Mouse (Mus musculus) limb, embryonic 15.5 days (tissue): ENCODE measurements around the gene Hspa1a. TPM values are rescaled to one million over a fixed set of nuclear protein-coding genes. Genes with fewer than 3 reads are reported as not detected.
A peak's percentile ranks its signal among the peaks of the same experiment; 100 is the strongest.
"Not testable (repeated sequence)": the region's sequence is repeated elsewhere in the genome, so short reads cannot be mapped to it uniquely, and the experiment has no call there.

Experiments used
- ATAC-seq: fragments of 200-750 bp; cut with Nextera tagmentation; 2 replicates; pipeline ENCODE4 v1.8.0; 2017; ENCODE audit warnings: low read depth, moderate TSS enrichment; ENCODE audit not compliant: insufficient number of reproducible peaks, low FRiP score, low TSS enrichment
- H3K27ac ChIP-seq: fragments of 300-500 bp; sonication (generic); 2 replicates; pipeline ENCODE4 v1.5.1; 2015; ENCODE audit warnings: moderate library complexity, mild to moderate bottlenecking, inconsistent platforms
- H3K27me3 ChIP-seq: fragments of 300-500 bp; sonication (generic); 2 replicates; pipeline ENCODE4 v1.6.1; 2015; ENCODE audit warnings: inconsistent platforms
- H3K36me3 ChIP-seq: fragments of 300-500 bp; sonication (generic); 2 replicates; pipeline ENCODE4 v1.6.1; 2015; ENCODE audit warnings: inconsistent platforms
- H3K4me1 ChIP-seq: fragments of 300-500 bp; sonication (generic); 2 replicates; pipeline ENCODE4 v1.6.1; 2015; ENCODE audit warnings: inconsistent platforms
- H3K4me2 ChIP-seq: fragments of 300-500 bp; sonication (generic); 2 replicates; pipeline ENCODE4 v1.6.1; 2015; ENCODE audit warnings: mild to moderate bottlenecking, inconsistent platforms
- H3K4me3 ChIP-seq: fragments of 300-500 bp; sonication (generic); 2 replicates; pipeline ENCODE4 v1.5.1; 2015; ENCODE audit warnings: mild to moderate bottlenecking, inconsistent platforms
- H3K9ac ChIP-seq: fragments of 300-500 bp; sonication (generic); 2 replicates; pipeline ENCODE4 v1.6.1; 2015; ENCODE audit warnings: inconsistent platforms
- H3K9me3 ChIP-seq: fragments of 300-500 bp; sonication (generic); 2 replicates; pipeline ENCODE4 v1.6.1; 2016; ENCODE audit warnings: inconsistent platforms
- WGBS: fragments of 180-500 bp; shearing (Covaris S2); methylation state at CpG from one replicate; pipeline ENCODE4 v1.1.7; 2015; 5-methylcytosine and 5-hydroxymethylcytosine counted together
- polyA plus RNA-seq: library from polyadenylated mRNA; unstranded; fragments of >200 nt; fragmentation: Nextera tagmentation; extraction: Ambion mirVana; gene quantifications from 2 replicates; pipeline ENCODE4 v1.2.1, GENCODE M21; 2015

Hspa1a gene
- polyA plus RNA-seq, 1 experiment from 2014 or later: 31.7 TPM

GRCm38 (mm10) chr17:34999871-35000716 lies 28.1 kb upstream of the Hspa1a start:
- peak overlapping the region; percentile 94 for H3K9ac ChIP-seq
- H3K4me1 ChIP-seq: peaks cover 33% of the 10 kb centered on the region
- peak overlapping the region; percentile 95 for H3K4me2 ChIP-seq
- ATAC-seq, H3K9me3 ChIP-seq, H3K27me3 ChIP-seq: not testable (repeated sequence)
- H3K36me3 ChIP-seq: peaks cover 36% of the 10 kb centered on the region
- WGBS: 19% methylated on average over 30 of the region's 32 CpGs
- H3K4me3 ChIP-seq: peak overlapping the region; percentile 93
- H3K27ac ChIP-seq: peak overlapping the region; percentile 99

GRCm38 (mm10) chr17:34998526-34999430 lies 26.8 kb upstream of the Hspa1a start:
- WGBS: 87% methylated on average over 15 of the region's 15 CpGs
- Histone ChIP-seq H3K27me3 (no peaks in the 10 kb centered on the region), H3K4me2 (peak overlapping the region; percentile 95; the same call in 1 of the 2 replicates), H3K9me3 (no peaks in the 10 kb centered on the region), H3K27ac (no peak overlapping the region), H3K4me3 (peak overlapping the region; percentile 93), H3K9ac (0 out of 2 replicates have a peak overlapping the region, but pooled peaks have one; percentile 28), H3K4me1 (peaks cover 33% of the 10 kb centered on the region), H3K36me3 (peaks cover 24% of the 10 kb centered on the region; the same call in 1 of the 2 replicates)
- no peak for ATAC-seq

GRCm38 (mm10) chr17:34997142-34997483 lies 25.2 kb upstream of the Hspa1a start:
- WGBS: 92% methylated on average over 5 of the region's 5 CpGs
- Histone ChIP-seq H3K4me3 (no peak overlapping the region), H3K4me1 (peaks cover 19% of the 10 kb centered on the region), H3K9me3 (no peaks in the 10 kb centered on the region), H3K27ac (no peak overlapping the region), H3K4me2 (no peak overlapping the region), H3K27me3 (no peaks in the 10 kb centered on the region), H3K36me3 (peaks cover 25% of the 10 kb centered on the region; the same call in 1 of the 2 replicates), H3K9ac (no peak overlapping the region)
- ATAC-seq: no peak

GRCm38 (mm10) chr17:34996411-34997141 lies 24.6 kb upstream of the Hspa1a start:
- Histone ChIP-seq H3K36me3 (peaks cover 30% of the 10 kb centered on the region; the same call in 1 of the 2 replicates), H3K9ac (no peak overlapping the region), H3K4me2 (no peak overlapping the region), H3K4me3 (no peak overlapping the region), H3K27me3 (no peaks in the 10 kb centered on the region), H3K9me3 (no peaks in the 10 kb centered on the region), H3K4me1 (peaks cover 15% of the 10 kb centered on the region), H3K27ac (no peak overlapping the region)
- 92% methylated on average over 13 of the region's 14 CpGs for WGBS
- no peak for ATAC-seq

GRCm38 (mm10) chr17:34995927-34996326 lies 24.0 kb upstream of the Hspa1a start:
- not testable (repeated sequence) for H3K27ac ChIP-seq, ATAC-seq, H3K9ac ChIP-seq, H3K4me2 ChIP-seq, H3K4me3 ChIP-seq, H3K9me3 ChIP-seq, H3K27me3 ChIP-seq
- Histone ChIP-seq H3K36me3 (peaks cover 35% of the 10 kb centered on the region; the same call in 1 of the 2 replicates), H3K4me1 (peaks cover 15% of the 10 kb centered on the region)
- WGBS: 95% methylated on average over 4 of the region's 4 CpGs

- not testable (repeated sequence) for ATAC-seq, H3K4me2 ChIP-seq, H3K9ac ChIP-seq, H3K27me3 ChIP-seq, H3K4me3 ChIP-seq, H3K9me3 ChIP-seq, H3K27ac ChIP-seq
- Histone ChIP-seq H3K4me1 (peaks cover 15% of the 10 kb centered on the region), H3K36me3 (peaks cover 35% of the 10 kb centered on the region; the same call in 1 of the 2 replicates)
- 88% methylated on average over 4 of the region's 4 CpGs for WGBS
Measured at GRCm38 (mm10) chr17:34995192-34995591, 23.2 kb upstream of the Hspa1a start.

- H3K9ac ChIP-seq: no peak overlapping the region
- H3K36me3 ChIP-seq: peaks cover 35% of the 10 kb centered on the region; the same call in 1 of the 2 replicates
- no peak overlapping the region for H3K27ac ChIP-seq
- no peak for ATAC-seq
- H3K4me2 ChIP-seq: no peak overlapping the region
- no peaks in the 10 kb centered on the region for H3K9me3 ChIP-seq
- peaks cover 11% of the 10 kb centered on the region for H3K4me1 ChIP-seq
- H3K4me3 ChIP-seq: no peak overlapping the region
- H3K27me3 ChIP-seq: no peaks in the 10 kb centered on the region
Measured at GRCm38 (mm10) chr17:34994751-34995150, 22.8 kb upstream of the Hspa1a start.

GRCm38 (mm10) chr17:34984218-34984617 lies 12.3 kb upstream of the Hspa1a start:
- Histone ChIP-seq H3K36me3 (peaks cover 24% of the 10 kb centered on the region), H3K27me3 (no peaks in the 10 kb centered on the region), H3K4me3 (no peak overlapping the region), H3K27ac (no peak overlapping the region), H3K4me1 (peaks cover 21% of the 10 kb centered on the region), H3K9me3 (no peaks in the 10 kb centered on the region), H3K4me2 (no peak overlapping the region), H3K9ac (no peak overlapping the region)
- ATAC-seq: no peak
- 74% methylated on average over 2 of the region's 2 CpGs for WGBS

- Histone ChIP-seq H3K27ac (peak overlapping the region; percentile 100), H3K4me3 (peak overlapping the region; percentile 87), H3K27me3 (no peaks in the 10 kb centered on the region), H3K4me1 (peaks cover 21% of the 10 kb centered on the region), H3K4me2 (peak overlapping the region; percentile 83), H3K36me3 (peaks cover 19% of the 10 kb centered on the region), H3K9ac (peak overlapping the region; percentile 91), H3K9me3 (no peaks in the 10 kb centered on the region)
- WGBS: 0% methylated on average over 15 of the region's 15 CpGs
- ATAC-seq: no peak
Measured at GRCm38 (mm10) chr17:34982328-34982727, 10.4 kb upstream of the Hspa1a start.

- H3K9me3 ChIP-seq: no peaks in the 10 kb centered on the region
- H3K27ac ChIP-seq: peak within 1 kb of the TSS; percentile 100
- H3K4me1 ChIP-seq: peaks cover 21% of the 10 kb centered on the region
- WGBS: under 1% methylated on average over 58 of the region's 58 CpGs
- peak within 1 kb of the TSS; percentile 87 for H3K4me3 ChIP-seq
- peak within 1 kb of the TSS; percentile 83 for H3K4me2 ChIP-seq
- H3K9ac ChIP-seq: peak within 1 kb of the TSS; percentile 91
- peaks cover 19% of the 10 kb centered on the region for H3K36me3 ChIP-seq
- no peaks in the 10 kb centered on the region for H3K27me3 ChIP-seq
- peak; percentile 88 for ATAC-seq
Measured at GRCm38 (mm10) chr17:34981690-34982180, 9.8 kb upstream of the Hspa1a start, which contains the start of gene Lsm2. TSS of gene Lsm2 (plus strand) at chr17:34981862.

- ATAC-seq: no peak
- Histone ChIP-seq H3K9me3 (no peaks in the 10 kb centered on the region), H3K36me3 (peaks cover 8% of the 10 kb centered on the region), H3K4me1 (peaks cover 21% of the 10 kb centered on the region), H3K9ac (peak overlapping the region; percentile 91; the same call in 1 of the 2 replicates), H3K27ac (peak overlapping the region; percentile 100), H3K4me2 (peak overlapping the region; percentile 83), H3K4me3 (peak overlapping the region; percentile 87), H3K27me3 (no peaks in the 10 kb centered on the region)
- WGBS: 9% methylated on average over 2 of the region's 2 CpGs
Measured at GRCm38 (mm10) chr17:34980655-34981054, 8.7 kb upstream of the Hspa1a start.
